Mouse (Mus musculus): ENCODE results near the gene Stk17b.

DNA sequence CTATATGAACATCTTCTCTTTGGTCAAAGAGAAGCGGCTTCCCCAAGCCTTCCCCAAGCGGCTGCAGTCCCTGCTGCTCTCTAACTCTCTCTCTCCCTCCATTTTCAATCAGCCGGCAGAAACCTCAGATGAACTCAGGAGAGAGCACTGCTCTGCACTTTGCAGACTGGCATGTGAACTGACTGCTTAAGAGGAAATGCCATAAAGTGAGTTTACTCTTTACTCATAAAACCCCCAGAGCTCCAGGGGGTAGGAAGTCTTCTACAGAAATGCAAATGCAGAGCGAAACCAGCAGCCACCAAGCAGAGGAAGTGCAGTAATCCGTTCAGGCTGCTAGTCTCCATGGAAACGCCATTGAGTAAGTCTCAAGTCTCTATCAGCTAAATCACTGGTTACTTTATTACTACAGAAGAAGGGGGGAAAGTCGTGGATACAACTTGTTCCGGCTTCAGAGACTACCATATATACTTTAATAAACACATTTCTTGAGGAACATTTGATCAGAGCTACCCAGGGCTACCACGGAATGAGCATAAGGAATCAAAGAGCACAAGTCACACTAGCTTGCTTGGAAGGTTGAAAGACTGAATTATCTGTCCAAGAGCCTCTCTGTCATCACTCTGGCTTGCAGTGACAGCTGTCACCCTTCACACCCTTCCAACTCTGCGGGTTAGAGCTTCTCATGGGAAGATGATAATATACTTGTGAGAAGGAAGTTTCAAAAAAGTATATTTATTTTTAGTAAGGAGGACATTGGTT is 38.8 kb upstream of the Stk17b start:
- TF ChIP-seq CTCF (conservative IDR thresholded peaks at IDR 0.05; ENCODE audit: low read length) (no peak), POU5F1 (IDR thresholded peaks at IDR 0.05; ENCODE audit: borderline replicate concordance, low read length) (peak; percentile 40; the same call in 1 of the 2 replicates), NANOG (IDR thresholded peaks at IDR 0.05; ENCODE audit: borderline replicate concordance, low read length) (no peak)

All from E14TG2a.4 (cell line).